Mouse (Mus musculus) retina, adult 2 months (tissue): ENCODE measurements around the gene Brwd1.
"Not testable (repeated sequence)": the region's sequence is repeated elsewhere in the genome, so short reads cannot be mapped to it uniquely, and the experiment has no call there.

ENCODE experiments used
- DNase-seq: peaks from one replicate; pipeline ENCODE4 v3.0.0-alpha.2; 2012; ENCODE audit warnings: low read depth, low spot score

Brwd1 gene

DNA sequence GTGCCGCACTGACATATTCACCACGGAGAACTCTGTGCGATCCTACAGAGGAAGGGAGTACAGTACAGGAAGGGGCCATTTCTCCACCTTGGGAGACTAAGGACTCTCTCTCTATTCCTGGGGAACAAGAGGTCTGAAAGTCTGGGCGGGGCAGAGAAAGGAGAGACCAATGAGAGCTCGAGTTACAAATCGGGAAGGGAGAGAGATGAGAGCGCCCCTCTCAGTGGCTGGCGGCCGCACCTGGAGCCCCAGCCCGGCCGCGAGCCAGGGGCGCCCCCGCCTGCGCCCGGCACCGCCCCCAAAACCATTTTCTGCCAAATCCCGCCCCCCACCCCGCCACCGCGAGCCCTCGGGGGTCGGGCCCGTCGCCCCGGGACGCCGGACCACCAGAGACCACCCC, 995 bp downstream of the Brwd1 start:
- DNase-seq: peak; percentile 74

DNA sequence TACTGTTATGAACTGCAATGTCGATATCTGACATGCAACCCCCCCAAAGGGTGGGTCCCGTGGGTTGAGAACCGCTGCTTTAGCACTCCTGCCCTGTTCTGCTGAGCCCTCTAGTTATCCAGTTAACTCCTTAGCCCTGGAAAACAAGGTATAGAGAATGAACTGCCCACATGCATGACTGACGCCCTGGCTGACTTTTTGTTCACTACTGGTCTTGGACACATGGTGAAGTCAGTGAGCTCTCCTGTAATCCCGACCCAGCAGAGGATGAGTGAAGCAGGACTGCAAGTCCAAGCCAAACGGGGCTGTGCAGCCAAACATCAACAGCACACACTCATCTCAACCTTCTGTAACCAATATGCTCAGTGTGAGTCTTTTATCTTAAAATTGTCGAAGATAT, 1.8 kb downstream of the Brwd1 start:
- DNase-seq: no peak

DNA sequence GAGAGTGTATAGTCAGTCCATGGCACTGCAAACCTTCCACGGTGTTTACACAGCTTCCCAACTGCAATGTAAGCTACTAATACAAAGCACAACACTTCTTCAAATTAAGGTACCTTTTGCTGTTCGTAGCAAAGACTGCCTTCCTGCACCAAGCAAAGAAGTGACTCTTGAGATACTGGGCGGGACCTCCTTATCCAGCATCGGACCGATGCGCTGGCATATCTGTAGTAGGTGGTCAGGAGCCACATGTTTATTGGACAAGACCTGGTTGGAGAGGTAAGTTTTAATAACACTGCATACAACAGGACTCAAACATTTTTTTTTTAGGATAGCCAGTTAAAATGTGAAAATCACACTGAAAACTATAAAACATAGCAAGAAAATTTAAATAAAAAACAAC, 14.0 kb downstream of the Brwd1 start:
- DNase-seq: no peak

DNA sequence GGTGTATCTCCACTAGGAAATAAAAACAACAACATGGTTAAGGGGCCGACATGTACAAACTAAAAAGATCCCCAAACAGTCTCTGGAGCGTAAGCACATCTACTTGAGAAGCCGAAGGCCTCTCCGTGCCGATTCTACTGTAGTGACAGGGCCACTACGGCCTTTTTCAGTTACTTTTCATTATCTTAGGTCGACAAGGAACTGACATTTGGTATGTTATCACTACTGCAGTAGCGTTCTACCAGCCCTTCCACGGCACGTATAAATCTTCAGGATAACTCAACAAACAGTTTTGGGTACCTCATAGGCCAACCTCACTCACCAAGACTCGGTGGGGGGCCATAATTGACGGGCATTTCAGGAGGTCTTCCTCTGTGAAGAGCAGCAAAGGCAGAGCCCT, 16.2 kb downstream of the Brwd1 start:
- no peak for DNase-seq

DNA sequence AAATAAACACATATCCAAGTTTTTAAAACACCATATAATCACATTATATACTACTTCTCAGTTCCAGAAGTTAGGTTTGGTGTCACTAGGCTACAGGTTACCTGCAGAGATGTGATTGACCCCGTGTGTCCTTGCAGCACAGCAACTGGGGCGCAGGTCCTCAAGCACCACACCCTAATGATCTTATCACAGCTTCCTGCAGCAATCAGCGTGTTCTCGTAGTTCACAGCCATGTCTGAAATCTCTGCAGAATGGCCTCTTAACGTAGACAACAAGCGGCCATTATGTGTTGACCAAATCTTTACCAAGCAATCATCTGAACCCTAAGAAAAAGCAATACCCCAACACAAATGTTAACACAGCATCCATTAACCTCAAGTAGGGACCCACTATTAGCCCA, 17.7 kb downstream of the Brwd1 start:
- DNase-seq: no peak

DNA sequence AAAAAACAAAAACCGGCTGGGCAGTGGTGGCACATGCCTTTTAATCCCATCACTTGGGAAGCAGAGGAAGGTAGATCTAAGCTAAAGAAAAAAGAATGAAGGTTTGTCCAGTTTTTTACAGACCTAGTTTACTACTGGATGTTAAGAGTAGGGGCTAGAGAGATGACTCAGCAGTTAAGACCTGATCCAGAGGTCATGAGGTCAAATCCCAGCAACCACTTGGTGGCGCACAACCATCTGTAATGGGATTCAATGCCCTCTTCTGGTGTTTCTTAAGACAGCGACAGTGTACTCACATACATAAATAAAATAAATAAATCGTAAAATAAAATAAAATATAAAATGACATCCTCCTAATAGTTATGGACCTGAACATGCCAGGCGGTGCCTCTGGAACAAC, 38.2 kb downstream of the Brwd1 start:
- peak; percentile 8 for DNase-seq

DNA sequence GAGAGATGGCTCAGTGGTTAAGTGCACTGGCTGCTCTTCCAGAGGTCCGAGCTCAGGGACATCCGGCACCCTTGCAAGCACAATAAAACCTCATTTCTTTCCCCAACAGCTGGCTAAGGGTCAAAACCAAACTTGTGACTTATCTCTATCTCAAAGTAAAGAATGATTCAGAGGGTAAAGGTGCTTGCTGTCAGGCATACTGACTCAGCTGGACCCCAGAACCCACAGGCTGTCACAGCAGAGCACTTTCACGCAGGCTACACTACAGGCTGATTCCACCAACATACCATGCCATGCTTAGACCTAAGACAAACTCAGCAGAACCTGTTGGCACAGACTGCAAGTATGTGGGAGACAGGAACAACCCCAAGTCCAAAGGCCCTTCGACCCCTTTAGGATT, 41.6 kb downstream of the Brwd1 start:
- no peak for DNase-seq

DNA sequence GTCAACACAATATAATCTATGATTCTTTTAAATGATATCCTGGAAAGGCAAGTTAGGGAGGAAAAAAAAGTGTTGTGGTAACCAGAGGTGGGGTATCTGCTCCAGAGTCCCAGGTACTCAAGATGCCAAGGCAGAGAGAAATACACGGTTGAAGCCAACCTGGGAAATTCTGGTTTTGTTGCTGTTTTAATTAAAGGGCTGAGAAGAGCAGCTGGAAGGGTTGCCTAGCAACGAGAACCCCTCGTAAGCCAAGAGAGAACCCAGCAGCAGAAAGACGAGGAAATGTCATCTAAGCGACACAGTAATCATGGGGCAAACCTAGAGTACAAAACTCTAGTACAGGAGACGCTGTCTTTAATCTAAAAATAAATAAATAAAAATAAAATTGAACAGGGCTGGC, 42.8 kb downstream of the Brwd1 start:
- no peak for DNase-seq

DNA sequence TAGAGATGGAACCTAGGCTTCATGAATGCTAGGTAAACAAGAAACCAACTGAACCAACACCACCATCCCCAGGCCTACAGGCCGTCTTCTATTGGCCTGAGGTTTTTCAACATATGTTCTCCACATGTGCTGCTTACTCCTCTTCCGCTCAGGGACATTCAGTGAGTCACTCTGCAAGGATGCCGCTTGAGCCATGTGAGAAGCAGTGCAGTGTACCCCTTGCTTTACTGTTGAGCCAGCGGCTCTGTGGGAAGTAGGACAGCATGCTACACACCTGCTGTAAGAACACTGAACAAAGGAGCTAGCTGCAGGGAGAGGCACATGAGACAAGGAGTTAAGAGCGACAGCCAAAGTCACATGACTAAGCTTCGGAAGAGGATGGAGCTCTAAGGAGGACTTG, 47.9 kb downstream of the Brwd1 start:
- DNase-seq: no peak

DNA sequence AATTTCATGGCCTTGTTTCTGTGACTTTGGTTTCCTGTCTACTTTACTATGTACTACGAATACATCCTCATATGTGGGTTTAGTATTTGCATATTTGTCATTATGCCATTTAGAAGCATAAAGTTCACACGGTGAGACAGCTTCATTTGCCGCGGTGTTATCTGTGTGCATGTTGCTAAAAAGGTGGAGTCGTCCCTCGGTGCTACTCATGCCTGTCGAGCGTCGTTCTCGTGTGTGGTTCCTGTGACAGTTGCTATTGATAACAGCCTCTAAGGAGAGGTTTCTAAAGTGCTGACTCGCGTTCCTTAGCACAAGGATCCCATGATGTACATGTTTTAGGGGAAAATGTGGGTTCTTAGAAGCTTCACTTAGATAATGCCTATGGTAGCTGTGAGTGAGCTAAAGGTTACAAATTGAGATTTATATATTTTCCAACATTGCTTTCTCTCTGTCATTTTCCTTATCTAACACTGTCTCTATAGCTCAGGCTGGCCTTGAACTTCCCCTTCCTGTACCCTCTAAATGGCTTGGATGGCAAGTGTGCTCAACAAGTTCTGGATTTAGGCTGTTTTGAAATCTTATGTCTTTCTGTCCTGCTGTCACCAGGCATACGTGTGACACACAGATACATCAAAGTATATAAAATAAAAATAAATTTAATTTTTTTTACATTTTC, 49.8 kb downstream of the Brwd1 start:
- no peak for DNase-seq

DNA sequence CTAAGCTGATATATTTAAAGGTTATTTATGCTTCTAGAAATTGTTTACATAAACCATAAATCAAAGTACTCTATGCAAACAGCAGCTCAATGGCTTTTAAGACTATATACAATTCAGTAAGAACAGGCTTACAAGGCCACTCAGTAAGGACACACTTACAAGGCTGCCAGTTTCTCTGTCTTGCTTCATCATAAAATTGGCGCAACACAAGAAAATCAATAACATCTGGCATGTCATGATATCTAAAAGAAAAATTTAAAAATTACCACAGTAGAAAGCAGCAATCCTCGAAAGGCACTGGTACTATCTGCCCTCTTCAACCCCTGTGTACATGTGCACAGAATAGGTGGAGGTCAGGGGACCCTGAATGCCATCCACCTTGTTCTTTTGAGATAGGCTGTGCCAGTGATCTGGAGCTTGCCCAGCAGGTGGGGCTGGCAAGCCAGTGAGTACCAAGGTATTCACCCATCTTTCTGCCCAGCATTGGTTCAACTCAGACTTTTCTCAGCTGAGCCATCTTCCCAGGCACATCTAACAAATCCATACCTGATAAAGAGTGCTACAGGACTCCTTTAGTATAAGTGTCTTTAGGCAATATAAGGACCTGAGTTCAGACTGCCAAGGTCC, 51.7 kb downstream of the Brwd1 start:
- DNase-seq: no peak

DNA sequence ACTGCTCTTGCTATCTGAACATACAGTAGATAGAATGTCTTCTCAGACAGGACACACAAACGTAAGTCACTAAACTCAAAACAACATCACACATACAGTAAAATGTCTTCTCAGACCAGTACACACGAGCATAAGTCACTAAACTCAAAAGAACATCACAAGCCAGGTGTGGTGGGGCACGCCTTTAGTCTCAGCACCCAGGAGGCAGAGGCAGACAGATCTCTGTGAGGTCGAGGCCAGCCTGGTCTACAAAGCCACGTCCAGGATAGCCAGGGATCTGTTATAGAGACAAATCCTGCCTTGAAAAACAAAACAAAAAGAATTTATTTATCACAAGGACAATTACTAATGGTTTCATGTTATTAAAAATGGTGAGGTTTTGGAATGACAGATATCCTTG, 56.1 kb downstream of the Brwd1 start:
- DNase-seq: no peak

DNA sequence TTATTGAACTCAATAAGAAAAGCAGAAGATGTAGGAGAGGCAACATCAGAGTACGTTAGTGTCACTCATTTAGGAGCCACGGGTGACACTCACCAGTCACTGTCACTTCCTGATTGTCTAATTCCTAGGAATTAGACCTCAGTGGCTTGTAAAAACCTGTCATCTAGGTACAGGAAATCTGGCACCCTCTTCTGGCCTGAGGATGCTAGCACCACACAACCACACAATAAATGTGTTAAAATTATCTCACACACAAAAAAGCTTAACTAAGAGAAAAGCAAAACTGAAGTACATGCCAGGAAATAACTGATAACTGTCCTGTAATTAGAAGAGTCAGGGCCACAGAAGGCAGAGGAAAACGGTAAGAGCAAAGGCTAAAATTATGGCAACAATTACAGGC, 57.1 kb downstream of the Brwd1 start:
- no peak for DNase-seq

DNA sequence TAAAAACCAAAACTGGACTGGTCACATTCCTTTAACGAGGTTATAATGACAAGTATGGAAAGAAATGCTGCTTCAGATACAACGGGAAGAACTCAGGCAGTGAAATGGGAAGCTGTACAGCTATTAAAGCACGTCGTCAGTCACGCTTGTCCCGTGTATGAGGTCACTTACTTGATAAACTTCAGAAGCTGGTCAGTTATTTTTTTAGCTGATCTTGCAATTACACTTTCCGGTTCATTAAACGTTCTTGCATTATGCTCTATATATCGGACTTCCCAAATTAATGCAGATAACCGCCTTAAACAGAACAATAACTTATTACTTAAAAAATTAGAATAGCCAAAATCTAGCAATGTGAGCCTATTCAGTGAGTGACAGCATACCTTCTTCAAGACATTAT, 61.3 kb downstream of the Brwd1 start:
- no peak for DNase-seq

DNA sequence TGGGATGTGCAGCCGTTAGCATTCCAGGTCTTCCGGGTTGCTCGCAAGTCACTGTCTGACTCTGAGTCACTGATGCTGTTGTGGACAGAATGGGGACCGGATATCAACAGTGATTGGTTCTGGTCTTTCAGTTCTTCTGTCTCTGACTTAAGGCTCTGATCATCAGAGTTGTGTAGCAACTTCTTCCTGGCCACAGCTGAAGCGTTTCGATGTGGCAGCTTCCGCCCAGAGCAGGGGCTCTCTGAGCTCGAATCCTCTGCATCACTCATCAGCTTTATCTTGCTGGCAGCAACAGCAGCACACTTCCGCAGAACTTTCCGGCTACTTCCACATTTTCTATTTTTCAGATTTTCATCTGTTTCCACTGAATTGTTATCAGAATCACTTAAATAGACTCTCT, 73.2 kb downstream of the Brwd1 start:
- not testable (repeated sequence) for DNase-seq

DNA sequence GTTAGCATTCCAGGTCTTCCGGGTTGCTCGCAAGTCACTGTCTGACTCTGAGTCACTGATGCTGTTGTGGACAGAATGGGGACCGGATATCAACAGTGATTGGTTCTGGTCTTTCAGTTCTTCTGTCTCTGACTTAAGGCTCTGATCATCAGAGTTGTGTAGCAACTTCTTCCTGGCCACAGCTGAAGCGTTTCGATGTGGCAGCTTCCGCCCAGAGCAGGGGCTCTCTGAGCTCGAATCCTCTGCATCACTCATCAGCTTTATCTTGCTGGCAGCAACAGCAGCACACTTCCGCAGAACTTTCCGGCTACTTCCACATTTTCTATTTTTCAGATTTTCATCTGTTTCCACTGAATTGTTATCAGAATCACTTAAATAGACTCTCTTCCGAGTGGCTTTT, 78.0 kb downstream of the Brwd1 start:
- DNase-seq: not testable (repeated sequence)

DNA sequence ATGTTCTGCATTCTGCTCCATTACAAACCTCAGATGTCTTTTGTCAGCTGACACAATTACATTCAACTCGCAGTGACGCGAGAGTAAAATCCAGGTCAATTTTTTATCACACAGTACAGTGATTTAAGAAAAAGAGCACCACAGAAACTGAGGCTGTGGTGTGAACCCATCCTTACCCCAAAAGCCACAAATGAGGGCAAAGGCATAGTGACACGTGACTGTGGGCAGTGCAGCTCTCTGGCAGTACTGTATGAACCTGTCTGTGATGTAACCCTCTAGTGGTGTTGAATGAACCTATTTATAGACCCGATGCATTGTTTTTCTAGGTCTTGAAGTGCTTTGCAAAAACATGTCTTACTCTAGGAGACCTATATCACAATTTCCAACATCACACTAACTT, 83.0 kb downstream of the Brwd1 start:
- DNase-seq: no peak

DNA sequence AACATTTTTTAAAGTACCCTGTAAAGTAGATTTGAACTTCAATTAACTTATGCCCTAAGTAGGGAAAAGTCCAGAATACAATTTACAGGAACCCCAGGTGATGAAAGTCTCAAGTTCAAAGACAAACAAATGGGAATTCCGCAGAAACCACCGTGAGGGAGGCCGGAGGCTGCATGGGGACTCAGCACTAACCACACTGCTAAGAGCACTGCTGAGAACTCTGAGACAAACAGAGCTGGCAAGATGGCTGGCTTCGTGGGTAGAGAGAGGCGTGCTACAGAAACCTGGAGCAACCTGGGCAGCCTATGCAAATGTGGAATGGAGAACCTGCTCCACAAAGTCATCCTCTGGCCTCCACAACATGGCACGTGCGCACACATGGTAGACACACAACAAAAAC, 86.2 kb downstream of the Brwd1 start:
- DNase-seq: no peak

DNA sequence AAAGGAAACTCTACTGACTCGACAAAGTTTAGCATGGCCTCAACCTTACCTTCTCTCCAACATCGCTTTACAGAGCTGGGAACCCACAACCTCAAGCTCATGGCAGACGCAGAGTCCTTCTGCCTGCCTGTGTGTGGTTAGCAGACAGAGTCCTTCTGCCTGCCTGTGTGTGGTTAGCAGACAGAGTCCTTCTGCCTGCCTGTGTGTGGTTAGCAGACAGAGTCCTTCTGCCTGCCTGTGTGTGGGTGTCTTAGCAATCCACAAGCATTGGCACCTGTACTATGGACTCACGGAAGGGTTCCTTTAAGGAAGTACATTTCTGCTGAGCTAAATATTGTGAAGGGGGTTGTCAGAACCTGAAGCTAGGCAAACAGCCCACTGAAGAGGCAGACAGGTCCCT, 87.8 kb downstream of the Brwd1 start:
- DNase-seq: not testable (repeated sequence)

DNA sequence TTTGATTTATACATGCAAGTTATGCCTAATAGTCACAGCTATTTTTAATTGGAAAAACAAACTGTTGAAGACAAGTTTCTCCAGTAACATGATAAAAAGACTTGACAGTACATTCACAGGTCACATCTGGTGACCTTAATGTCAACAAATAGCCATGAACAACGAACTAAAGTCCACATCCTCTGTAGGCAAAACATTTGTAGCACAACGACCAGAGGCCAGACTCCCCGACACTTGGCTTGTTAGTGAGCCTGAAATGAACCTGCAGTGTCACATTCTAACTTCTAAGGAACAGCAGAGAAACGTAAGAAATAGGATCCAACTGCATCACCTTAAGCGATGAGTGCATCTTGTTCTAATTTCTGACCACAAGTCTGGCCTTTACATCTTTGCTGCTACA, 89.7 kb downstream of the Brwd1 start:
- DNase-seq: no peak

DNA sequence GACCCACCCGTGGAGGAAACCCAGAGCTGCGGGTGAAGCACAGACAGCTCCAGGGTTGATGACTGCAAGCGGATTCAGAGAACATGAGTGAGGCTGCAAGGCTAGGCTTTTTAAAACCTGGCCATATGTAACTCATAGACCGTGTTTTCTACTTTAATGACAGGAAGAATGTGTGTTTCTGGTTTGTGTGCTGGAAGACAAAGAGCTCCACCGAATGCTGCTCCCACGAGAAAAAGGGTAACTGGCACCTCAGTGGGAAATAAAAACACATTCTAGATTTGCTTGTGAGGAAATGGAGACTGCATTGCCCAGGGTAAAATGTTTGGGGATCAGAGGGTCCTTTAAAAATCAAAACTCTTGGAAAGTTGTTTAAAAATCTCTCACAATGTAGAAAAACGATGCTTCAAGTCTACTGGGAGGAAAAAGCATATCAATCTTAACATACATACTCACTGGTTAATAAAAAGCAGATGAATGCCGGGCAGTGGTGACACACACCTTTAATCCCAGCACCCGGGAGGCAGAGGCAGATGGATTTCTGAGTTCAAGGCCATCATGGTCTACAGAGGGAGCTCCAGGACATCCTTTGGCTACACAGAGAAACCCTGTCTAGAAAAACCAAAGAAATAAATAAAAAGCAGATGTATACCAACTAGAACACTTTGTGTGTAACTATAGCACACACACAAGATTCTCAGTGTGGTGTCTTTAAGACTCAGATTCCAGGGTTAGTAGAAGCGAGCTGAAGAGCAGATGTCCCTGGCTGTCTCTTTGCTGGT, 91.0 kb downstream of the Brwd1 start:
- DNase-seq: no peak

DNA sequence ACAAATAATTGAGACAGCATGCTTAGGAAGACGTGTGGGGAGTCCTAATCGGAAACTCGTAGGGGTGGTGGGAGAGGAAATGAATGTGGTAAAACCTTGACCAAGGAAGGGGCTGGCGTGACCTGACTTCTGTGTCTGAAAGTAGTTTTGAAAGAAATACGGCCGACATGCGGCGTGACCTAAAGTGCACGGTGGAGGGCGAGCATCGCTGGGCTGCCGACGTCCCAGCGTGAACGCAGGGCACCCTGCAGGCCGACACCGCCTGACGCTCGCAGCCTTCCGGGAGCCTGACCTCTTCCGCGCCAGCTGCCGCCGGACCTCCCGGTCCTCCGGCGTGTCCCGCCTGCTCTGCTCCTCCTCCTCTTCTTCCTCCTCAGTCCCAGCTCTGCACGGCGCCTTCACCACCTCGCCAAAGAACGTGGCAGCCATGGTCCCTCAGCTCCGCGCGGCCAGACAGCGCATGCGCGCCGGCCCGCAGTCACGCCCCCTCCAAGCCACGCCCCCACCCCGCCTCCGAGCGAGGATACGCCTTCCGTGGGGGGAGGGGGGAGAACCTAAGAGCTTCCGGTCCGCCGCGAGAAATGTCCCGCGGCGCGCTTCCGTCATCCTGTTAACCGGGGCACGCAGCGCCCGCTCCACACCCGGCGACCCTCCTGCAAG, 91.7 kb downstream of the Brwd1 start, which contains the start of gene Psmg1:
Gene Psmg1 (minus strand): TSS at position 499 of the 660 bp plus-strand sequence.
- DNase-seq: peak; percentile 89
